Mouse (Mus musculus) ovary, adult 2 months (tissue): ENCODE data around the gene Ppfia4. TPM values are rescaled to one million over a fixed set of nuclear protein-coding genes. Genes with fewer than 3 reads are reported as not detected.

Experiments used
- polyA plus RNA-seq: library from polyadenylated mRNA; depleted of rRNA; stranded (reverse); fragments of >200 nt; gene quantifications from 2 replicates; pipeline ENCODE4 v1.2.3, GENCODE M21; 2012; rRNA removed

Ppfia4 gene
- 7.8 and 10.4 TPM in 2 replicates for polyA plus RNA-seq

DNA sequence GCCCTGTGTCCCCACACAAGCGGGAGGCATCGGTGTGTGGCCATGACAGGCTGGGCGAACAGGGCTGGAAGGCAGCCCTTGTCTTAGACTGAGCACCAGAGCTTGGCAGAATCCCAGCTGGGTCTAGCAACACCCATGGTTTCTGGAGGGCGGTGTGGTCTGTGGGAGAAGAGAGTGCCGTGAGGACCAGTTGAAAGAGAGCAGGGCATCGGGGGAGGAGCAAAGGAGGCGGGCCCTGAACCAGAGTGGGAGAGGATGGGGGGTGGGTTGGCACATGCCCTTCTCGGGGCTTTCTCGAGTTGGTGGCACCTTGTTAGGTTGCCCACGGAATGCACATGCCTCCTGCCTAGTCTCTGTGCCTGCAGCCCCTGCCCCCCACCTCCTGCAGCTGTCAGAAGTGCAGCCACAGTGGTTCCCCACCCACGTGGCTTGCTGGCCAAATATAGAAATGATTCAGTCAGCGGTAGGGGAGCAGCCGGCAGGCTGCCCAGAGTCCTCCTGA lies at the start of gene Ppfia4:
Gene Ppfia4, minus strand, starts transcription at position 159 of the 502 bp plus-strand sequence.

DNA sequence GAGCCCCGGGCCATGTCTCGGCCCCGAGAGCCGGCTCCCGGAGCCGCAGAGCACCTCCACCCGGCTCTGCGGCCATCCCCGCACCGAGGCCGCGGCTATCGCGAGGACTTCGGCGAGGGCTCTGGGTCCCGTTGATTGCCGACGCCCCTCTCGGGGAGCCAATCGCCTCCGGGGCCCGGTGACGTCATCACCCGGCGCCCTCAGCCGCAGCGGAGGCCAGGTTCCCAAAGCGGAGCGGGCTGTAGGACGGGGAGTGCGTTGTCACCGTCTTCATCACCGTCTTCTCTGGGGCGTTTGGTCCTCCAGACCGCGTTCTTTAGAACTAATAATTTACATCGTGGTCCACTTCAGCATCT lies 29.1 kb upstream of the Ppfia4 start, which contains the start of gene Tmem183a:
Gene Tmem183a, minus strand, starts transcription at position 123 of the 356 bp plus-strand sequence.

DNA sequence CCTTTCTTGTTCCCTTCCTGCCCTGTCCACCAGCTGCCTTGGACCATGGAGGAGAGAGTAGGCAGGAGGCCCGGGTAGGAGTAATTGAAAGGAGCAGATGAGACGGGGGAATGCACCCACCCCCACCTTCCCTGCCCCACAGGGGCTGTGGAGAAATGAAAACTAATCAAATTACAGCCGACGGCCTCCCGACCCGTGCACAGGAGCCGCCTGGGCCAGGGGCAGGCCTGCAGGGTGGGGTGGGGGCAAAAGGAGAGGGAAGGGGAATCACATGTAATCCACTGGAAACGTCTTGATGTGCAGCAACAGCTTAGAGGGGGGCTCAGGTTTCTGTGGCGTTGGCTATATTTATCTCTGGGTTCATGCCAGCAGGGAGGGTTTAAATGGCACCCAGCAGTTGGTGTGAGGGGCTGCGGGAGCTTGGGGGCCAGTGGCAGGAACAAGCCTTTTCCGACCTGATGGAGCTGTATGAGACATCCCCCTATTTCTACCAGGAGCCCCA lies 43.1 kb downstream of the Ppfia4 start, which contains the start of gene Myog:
Gene Myog, plus strand, starts transcription at position 392 of the 502 bp plus-strand sequence.

Other genes starting within 250 kb of the Ppfia4 start
- gene Chit1, start 221.7 kb downstream of the Ppfia4 start, polyA plus RNA-seq = 0.23 and 0.25 TPM in 2 replicates
- 1.1 and 2.4 TPM in 2 replicates for gene Chil1, start 150.8 kb downstream of the Ppfia4 start, polyA plus RNA-seq
- gene Mybph, start 139.5 kb downstream of the Ppfia4 start, polyA plus RNA-seq = not detected in 2 replicates
- 21.1 and 22.9 TPM in 2 replicates for gene Adora1, start 97.5 kb downstream of the Ppfia4 start, polyA plus RNA-seq
- not detected in 2 replicates for gene Myog, start 42.9 kb downstream of the Ppfia4 start, polyA plus RNA-seq
- 52.3 and 58.2 TPM in 2 replicates for gene Tmem183a, start 29.1 kb upstream of the Ppfia4 start, polyA plus RNA-seq
- gene 4933406M09Rik, start 53.0 kb upstream of the Ppfia4 start, polyA plus RNA-seq = not detected in 2 replicates
- 73.0 and 80.6 TPM in 2 replicates for gene Cyb5r1, start 72.6 kb upstream of the Ppfia4 start, polyA plus RNA-seq
- 114 and 145 TPM in 2 replicates for gene Adipor1, start 82.5 kb upstream of the Ppfia4 start, polyA plus RNA-seq
- gene Klhl12, start 122.6 kb upstream of the Ppfia4 start, polyA plus RNA-seq = 8.4 and 9.5 TPM in 2 replicates
- 14.6 and 15.3 TPM in 2 replicates for gene Rabif, start 161.7 kb upstream of the Ppfia4 start, polyA plus RNA-seq
- gene Mgat4e, start 216.8 kb upstream of the Ppfia4 start, polyA plus RNA-seq = not detected in 2 replicates
- 19.8 and 39.2 TPM in 2 replicates for gene Kdm5b, start 227.2 kb upstream of the Ppfia4 start, polyA plus RNA-seq